Mouse (Mus musculus) lung, adult 2 months (tissue): Measurements from ENCODE around the gene Phf23.

ENCODE experiments used
- CTCF ChIP-seq: fragments of 200-500 bp; IDR thresholded peaks from 2 replicates; pipeline ENCODE4 v1.5.1; 2011; ENCODE audit warnings: mild to moderate bottlenecking, low read length, control low read depth; ENCODE audit not compliant: insufficient read depth
- POLR2A ChIP-seq: fragments of 200-500 bp; IDR thresholded peaks from 2 replicates; pipeline ENCODE4 v1.6.1; 2011; ENCODE audit warnings: low read depth, mild to moderate bottlenecking, control low read depth, low read length, borderline replicate concordance; ENCODE audit errors: extremely low read depth

- TF ChIP-seq CTCF (no peak), POLR2A (no peak)
Observed at GRCm38 (mm10) chr11:69970775-69971174, 24.8 kb upstream of the Phf23 start.
